Mouse (Mus musculus) heart, adult 2 months (tissue): ENCODE results near the gene Tm4sf20. TPM values are rescaled to one million over a fixed set of nuclear protein-coding genes. Genes with fewer than 3 reads are reported as not detected.

Experiments used
- DNase-seq, 2 experiments: peaks; one replicate each; pipeline ENCODE4 v3.0.0; 2021
- H3K27ac ChIP-seq: fragments of 200-600 bp; 2 replicates; pipeline ENCODE4 v1.8.1; 2022
- H3K27me3 ChIP-seq: fragments of 200-500 bp; 2 replicates; pipeline ENCODE4 v1.6.1; 2012; ENCODE audit warnings: mild to moderate bottlenecking, low read length, inconsistent platforms, mixed read lengths; ENCODE audit not compliant: control insufficient read depth, insufficient read depth
- H3K36me3 ChIP-seq: fragments of 200-500 bp; 2 replicates; pipeline ENCODE4 v1.6.1; 2012; ENCODE audit warnings: low read length, inconsistent platforms; ENCODE audit not compliant: control insufficient read depth, insufficient read depth
- H3K4me1 ChIP-seq: fragments of 200-500 bp; 2 replicates; pipeline ENCODE4 v1.6.1; 2011; ENCODE audit warnings: low read length; ENCODE audit not compliant: control insufficient read depth, insufficient read depth
- H3K4me3 ChIP-seq: fragments of 200-600 bp; 2 replicates; pipeline ENCODE4 v1.8.1; 2022
- H3K79me2 ChIP-seq: fragments of 200-500 bp; replicated peaks from 2 replicates; pipeline ENCODE4 v1.6.1; 2012; ENCODE audit warnings: mild to moderate bottlenecking, inconsistent platforms, low read length, moderate library complexity, mixed read lengths; ENCODE audit not compliant: control insufficient read depth, insufficient read depth
- H3K9ac ChIP-seq: fragments of 200-500 bp; 2 replicates; pipeline ENCODE4 v1.6.1; 2012; ENCODE audit warnings: low read depth, mild to moderate bottlenecking, control low read depth, inconsistent platforms, low read length, mixed read lengths
- CTCF ChIP-seq: fragments of 200-600 bp; IDR thresholded peaks from 2 replicates; pipeline ENCODE4 v1.8.1; 2022; ENCODE audit warnings: antibody characterized with exemption, mild to moderate bottlenecking, moderate library complexity
- EP300 ChIP-seq: fragments of 200-500 bp; IDR thresholded peaks from 2 replicates; pipeline ENCODE4 v1.6.1; 2011; ENCODE audit warnings: low read depth, low read length, control low read depth; ENCODE audit not compliant: insufficient read depth
- POLR2A ChIP-seq: fragments of 200-500 bp; IDR thresholded peaks from 2 replicates; pipeline ENCODE4 v1.6.1; 2011; ENCODE audit warnings: mild to moderate bottlenecking, low read depth, low read length, control low read depth; ENCODE audit not compliant: insufficient read depth
- WGBS: fragments of 180-500 bp; shearing (Covaris S2); methylation state at CpG from one replicate; pipeline ENCODE4 v1.1.7; 2018; 5-methylcytosine and 5-hydroxymethylcytosine counted together
- intact Hi-C: fragments of 180-260 bp; cut with DNase I; formaldehyde crosslinking; loops from one replicate; pipeline ENCODE4 v1.15.1; 2025
- polyA plus RNA-seq: library from polyadenylated mRNA; depleted of rRNA; stranded (reverse); fragments of >200 nt; gene quantifications from 2 replicates; pipeline ENCODE4 v1.2.3, GENCODE M21; 2012
- total RNA-seq, 2 experiments: library from RNA; stranded (reverse); gene quantifications; 2 replicates each; pipeline ENCODE4 v1.2.3; 2021

Tm4sf20 gene
- total and polyA plus RNA-seq, 3 experiments: not detected

DNA sequence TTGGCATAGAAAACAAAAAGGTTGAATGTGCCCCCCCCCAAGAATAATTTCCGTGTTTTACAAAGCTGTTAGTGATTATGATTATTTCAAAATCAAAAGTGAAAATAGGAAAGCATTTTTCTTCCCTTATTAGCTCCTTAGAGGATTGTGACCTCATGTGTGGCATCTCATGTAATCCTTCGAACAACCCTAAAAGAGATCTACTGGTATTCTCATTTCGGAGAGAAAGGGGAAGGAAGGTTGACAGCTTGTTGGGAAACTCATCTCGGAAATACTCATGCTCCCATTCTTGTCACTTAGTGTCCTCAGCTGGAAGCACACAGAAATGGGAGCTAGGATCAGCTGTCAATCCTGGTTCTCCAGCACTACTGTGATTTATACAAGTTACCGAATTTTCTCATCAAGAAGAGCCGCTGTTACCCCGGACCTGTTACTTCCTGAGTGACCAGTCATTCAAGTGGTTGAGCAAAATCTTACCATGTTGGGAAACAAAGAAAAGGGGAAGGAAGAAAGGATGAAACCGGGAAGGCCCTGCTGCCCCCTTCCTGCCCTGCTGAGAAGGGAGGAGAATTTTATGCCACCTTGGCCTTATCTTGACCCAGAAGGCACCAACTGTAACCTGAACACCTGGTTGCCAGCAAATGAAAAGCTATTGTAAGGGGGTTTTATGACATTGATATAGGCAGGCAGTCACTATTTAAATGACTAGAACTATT lies 6.6 kb downstream of the Tm4sf20 start:
- WGBS: 86% methylated on average over 8 of the region's 8 CpGs
- no peak overlapping the region for H3K4me3 ChIP-seq
- no peaks in the 10 kb centered on the region for H3K27me3 ChIP-seq
- no peak overlapping the region for H3K9ac ChIP-seq
- intact Hi-C loops: no loop called here
- H3K36me3 ChIP-seq: no peaks in the 10 kb centered on the region
- no peak for DNase-seq
- TF ChIP-seq CTCF: no peak
- no peak for TF ChIP-seq POLR2A
- TF ChIP-seq EP300: no peak
- H3K27ac ChIP-seq: no peak overlapping the region
- H3K79me2 ChIP-seq: no peaks in the 10 kb centered on the region
- no peaks in the 10 kb centered on the region for H3K4me1 ChIP-seq

DNA sequence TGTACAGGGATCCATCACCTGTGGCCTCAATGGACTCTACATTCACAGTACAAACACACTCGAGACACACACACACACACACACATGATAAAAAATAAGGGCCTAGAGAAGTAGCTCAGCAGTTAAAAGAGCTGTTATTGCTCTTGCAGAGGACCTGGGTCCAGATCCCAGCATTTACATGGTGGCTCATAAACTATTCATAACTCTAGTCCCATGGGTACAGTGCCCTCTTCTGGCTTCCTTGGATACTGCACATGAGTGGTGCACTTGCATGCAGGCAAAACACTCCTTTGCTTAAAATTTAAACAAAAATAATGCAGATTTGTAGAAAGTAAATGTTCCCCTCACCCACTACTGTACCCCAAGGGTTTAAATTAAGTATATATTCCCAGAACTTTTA lies 8.7 kb downstream of the Tm4sf20 start:
- no peak overlapping the region for H3K27ac ChIP-seq
- H3K36me3 ChIP-seq: no peaks in the 10 kb centered on the region
- WGBS: 87% methylated on average over 1 of the region's 1 CpGs

GRCm38 (mm10) chr1:82747714-82748452 lies 20.4 kb downstream of the Tm4sf20 start:
- Histone ChIP-seq H3K27me3 (no peaks in the 10 kb centered on the region), H3K4me3 (no peak overlapping the region), H3K27ac (no peak overlapping the region), H3K36me3 (peaks cover 6% of the 10 kb centered on the region; the same call in 1 of the 2 replicates), H3K4me1 (no peaks in the 10 kb centered on the region), H3K79me2 (no peaks in the 10 kb centered on the region), H3K9ac (no peak overlapping the region)
- 79% methylated on average over 2 of the region's 2 CpGs for WGBS
- TF ChIP-seq CTCF: no peak
- no peak for TF ChIP-seq EP300
- TF ChIP-seq POLR2A: no peak
- DNase-seq: no peak
- intact Hi-C loops: no loop called here

More for the DNA sequence above, 8.7 kb downstream of the Tm4sf20 start:
- Histone ChIP-seq H3K4me3 (no peak overlapping the region), H3K27me3 (no peaks in the 10 kb centered on the region), H3K9ac (no peak overlapping the region), H3K4me1 (no peaks in the 10 kb centered on the region), H3K79me2 (no peaks in the 10 kb centered on the region)
- TF ChIP-seq CTCF: peak; percentile 51
- no peak for TF ChIP-seq EP300
- DNase-seq: no peak
- intact Hi-C loops: no loop called here

GRCm38 (mm10) chr1:82746408-82746807 lies 21.9 kb downstream of the Tm4sf20 start:
- 92% methylated on average over 4 of the region's 4 CpGs for WGBS
- H3K9ac ChIP-seq: no peak overlapping the region
- H3K27me3 ChIP-seq: no peaks in the 10 kb centered on the region
- no peaks in the 10 kb centered on the region for H3K79me2 ChIP-seq
- no peaks in the 10 kb centered on the region for H3K4me1 ChIP-seq
- intact Hi-C loops: no loop called here
- no peak for DNase-seq
- peaks cover 6% of the 10 kb centered on the region for H3K36me3 ChIP-seq
- no peak for TF ChIP-seq EP300
- no peak for TF ChIP-seq POLR2A
- no peak for TF ChIP-seq CTCF
- H3K27ac ChIP-seq: no peak overlapping the region
- no peak overlapping the region for H3K4me3 ChIP-seq

- Histone ChIP-seq H3K9ac (no peak overlapping the region), H3K27ac (no peak overlapping the region), H3K36me3 (peaks cover 8% of the 10 kb centered on the region), H3K4me1 (peaks cover 3% of the 10 kb centered on the region; the same call in 1 of the 2 replicates), H3K27me3 (no peaks in the 10 kb centered on the region), H3K4me3 (no peak overlapping the region), H3K79me2 (0 out of 2 replicates have a peak, but pooled peaks cover 3% of the 10 kb centered on the region)
- TF ChIP-seq POLR2A (no peak), EP300 (no peak), CTCF (no peak)
- 67% methylated on average over 3 of the region's 3 CpGs for WGBS
- no peak for DNase-seq
- intact Hi-C loops: no loop called here
Observed at GRCm38 (mm10) chr1:82743962-82744361, 24.3 kb downstream of the Tm4sf20 start.

DNA sequence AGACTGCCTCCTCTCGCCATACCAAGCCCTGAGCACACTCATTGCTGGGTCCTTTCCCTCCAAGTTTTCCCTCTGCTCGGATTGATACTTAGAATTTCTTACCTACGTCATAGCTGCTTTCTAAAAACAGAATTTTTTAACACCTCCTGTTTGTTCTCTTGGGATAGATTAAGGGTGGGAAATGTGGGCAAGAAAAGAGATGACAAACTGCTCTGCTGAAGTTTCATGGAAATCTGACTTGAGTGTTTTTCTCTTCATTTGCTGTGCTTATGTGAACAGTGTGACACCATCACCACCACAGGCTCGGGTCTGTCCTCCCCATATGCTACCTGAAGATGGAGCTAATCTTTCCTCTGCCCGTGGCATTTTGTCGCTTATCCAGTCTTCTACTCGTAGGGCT lies 26.7 kb downstream of the Tm4sf20 start:
- intact Hi-C loops: no loop called here
- WGBS: 84% methylated on average over 7 of the region's 7 CpGs
- Histone ChIP-seq H3K36me3 (peaks cover 12% of the 10 kb centered on the region), H3K27me3 (no peaks in the 10 kb centered on the region), H3K79me2 (0 out of 2 replicates have a peak, but pooled peaks cover 3% of the 10 kb centered on the region), H3K4me1 (peaks cover 3% of the 10 kb centered on the region; the same call in 1 of the 2 replicates), H3K4me3 (no peak overlapping the region), H3K9ac (no peak overlapping the region), H3K27ac (no peak overlapping the region)
- no peak for TF ChIP-seq POLR2A
- no peak for TF ChIP-seq EP300
- TF ChIP-seq CTCF: no peak
- no peak for DNase-seq
